Mouse (Mus musculus): Measurements from ENCODE around the gene Nrip1.

GRCm38 (mm10) chr16:76358128-76358748, 15.4 kb downstream of the Nrip1 start:
- TF ChIP-seq MAFK (IDR thresholded peaks at IDR 0.05; ENCODE audit: insufficient read depth, low read depth, low read length) (no peak), ZC3H11A (IDR thresholded peaks at IDR 0.05; ENCODE audit: borderline replicate concordance, low read depth, low read length) (no peak), ZNF384 (IDR thresholded peaks at IDR 0.05; ENCODE audit: low read depth, low read length) (no peak), CHD2 (IDR thresholded peaks at IDR 0.05; ENCODE audit: low read depth, low read length) (no peak)
